Mouse (Mus musculus): ENCODE data around the gene Gabrg3. TPM values are rescaled to one million over a fixed set of nuclear protein-coding genes. Genes with fewer than 3 reads are reported as not detected.

Gabrg3 gene
- total RNA-seq, 2 experiments from 2014 or later = 39.4 to 41.0 TPM

DNA sequence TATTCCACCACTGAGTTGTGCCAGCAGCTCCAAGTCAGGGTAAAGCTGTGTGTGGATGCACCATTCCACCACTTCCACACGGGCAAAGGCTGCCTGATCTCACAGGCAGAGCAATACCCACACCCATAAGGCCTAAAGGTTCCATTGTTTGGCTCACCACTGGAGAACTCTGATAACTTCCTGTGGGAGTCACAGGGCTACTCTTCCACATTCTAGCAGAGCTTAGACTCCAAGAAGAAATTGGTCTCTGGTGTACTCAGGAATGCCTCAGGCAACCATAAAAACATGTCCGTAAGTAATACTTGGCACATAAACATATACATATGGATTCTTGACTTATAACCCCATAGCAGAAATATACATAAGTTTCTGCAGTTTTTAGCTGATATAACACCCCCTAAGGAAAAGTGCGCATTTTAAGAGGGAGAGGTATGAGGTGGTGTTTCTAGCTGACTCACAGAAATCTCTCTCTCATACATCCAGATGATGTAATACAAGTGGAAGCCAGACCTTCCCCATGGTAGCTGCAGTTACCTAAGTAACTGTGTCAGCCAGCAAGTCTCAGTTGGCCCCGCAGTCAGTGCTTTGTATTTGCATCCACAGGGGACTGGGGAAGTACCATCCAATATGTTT lies 248.8 kb downstream of the Gabrg3 start:
- DNase-seq (ENCODE audit: extremely low spot score in 1 of 2, low spot score in 2 of 2) = no peak
- intact Hi-C loops (cut with DNase I) = no loop called here

- intact Hi-C loops (cut with DNase I) = no loop called here
- no peak for DNase-seq (ENCODE audit: extremely low spot score in 1 of 2, low spot score in 2 of 2)
Measured at GRCm38 (mm10) chr7:57133009-57133408, 254.0 kb downstream of the Gabrg3 start.

DNA sequence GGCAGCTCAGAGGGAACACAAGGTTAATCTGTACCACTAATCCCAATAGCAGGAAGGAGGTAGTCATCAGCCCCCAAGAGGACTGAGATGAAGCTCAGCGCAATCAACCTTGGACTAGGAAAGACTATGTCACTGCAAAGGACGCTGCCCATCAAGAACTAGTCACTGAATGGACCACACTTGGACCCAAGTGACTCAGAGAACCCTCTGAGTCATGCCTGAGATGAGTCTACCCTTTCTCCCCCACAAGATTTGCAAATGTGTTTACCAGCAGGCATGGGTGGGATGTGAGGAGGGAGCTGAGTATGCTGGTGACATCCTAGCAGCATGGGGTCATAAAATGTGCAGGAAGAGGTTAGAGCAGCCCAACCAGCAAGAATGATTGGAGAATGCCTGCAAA lies 254.5 kb downstream of the Gabrg3 start:
- DNase-seq (ENCODE audit: extremely low spot score in 1 of 2, low spot score in 2 of 2) = no peak
- intact Hi-C loops (cut with DNase I) = no loop called here

DNA sequence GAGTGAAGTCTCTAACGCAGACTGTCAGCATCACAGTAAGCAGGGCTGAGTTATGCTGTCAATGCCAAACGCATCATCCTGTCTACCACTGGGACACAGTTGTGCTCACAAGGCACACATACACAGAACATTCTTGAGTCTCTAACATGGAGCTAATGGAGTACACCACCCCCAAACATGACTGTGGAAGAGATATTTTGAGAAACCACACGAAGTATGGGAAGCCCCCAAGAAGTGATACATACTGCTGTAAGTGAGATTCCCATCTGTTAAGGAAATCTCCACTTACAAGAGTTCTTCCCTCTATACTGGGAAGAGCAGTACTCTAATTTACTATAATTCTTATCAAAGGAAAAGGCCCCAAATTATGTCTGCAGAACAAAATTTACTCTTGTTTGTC lies 286.9 kb downstream of the Gabrg3 start:
- DNase-seq (ENCODE audit: extremely low spot score in 1 of 2, low spot score in 2 of 2) = peak in 1 of 2 experiments; percentile 4
- intact Hi-C loops (cut with DNase I) = no loop called here

- no peak for DNase-seq (ENCODE audit: extremely low spot score in 1 of 2, low spot score in 2 of 2)
- intact Hi-C loops (cut with DNase I) = no loop called here
Measured at GRCm38 (mm10) chr7:57082071-57082470, 304.9 kb downstream of the Gabrg3 start.

DNA sequence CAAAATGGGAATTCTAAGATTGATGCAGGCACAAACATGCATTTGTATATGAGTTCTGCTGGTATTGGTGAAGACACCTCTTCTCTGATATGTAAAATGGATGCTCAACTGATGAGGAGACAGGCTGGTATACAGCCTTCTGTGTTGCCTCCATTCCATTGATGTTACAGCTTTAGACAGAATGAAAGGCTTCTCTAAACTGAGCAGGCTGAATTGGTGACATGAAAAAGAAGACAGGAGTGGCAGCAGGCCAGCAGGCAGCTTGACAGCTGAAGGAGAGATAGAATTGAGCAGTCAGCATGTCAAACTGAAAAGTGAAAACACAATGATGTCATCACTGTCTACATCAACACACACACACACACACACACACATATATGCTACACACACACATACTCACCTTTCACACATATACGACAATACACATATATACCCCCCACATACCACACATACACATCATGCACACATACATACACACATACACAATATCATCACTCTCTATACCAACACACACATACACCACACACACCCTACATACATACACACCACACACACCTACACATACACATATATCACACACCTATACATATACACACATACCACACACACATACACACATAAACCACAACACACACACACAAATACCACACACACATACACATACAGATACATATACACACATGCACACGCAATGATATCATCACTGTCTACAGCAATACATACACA lies 315.4 kb downstream of the Gabrg3 start:
- intact Hi-C loops (cut with DNase I) = no loop called here
- peak; percentile 26 to 31 for DNase-seq (ENCODE audit: extremely low spot score in 1 of 2, low spot score in 2 of 2)

GRCm38 (mm10) chr7:57065398-57065797 lies 321.6 kb downstream of the Gabrg3 start:
- intact Hi-C loops (cut with DNase I) = no loop called here
- DNase-seq (ENCODE audit: extremely low spot score in 1 of 2, low spot score in 2 of 2) = no peak

DNA sequence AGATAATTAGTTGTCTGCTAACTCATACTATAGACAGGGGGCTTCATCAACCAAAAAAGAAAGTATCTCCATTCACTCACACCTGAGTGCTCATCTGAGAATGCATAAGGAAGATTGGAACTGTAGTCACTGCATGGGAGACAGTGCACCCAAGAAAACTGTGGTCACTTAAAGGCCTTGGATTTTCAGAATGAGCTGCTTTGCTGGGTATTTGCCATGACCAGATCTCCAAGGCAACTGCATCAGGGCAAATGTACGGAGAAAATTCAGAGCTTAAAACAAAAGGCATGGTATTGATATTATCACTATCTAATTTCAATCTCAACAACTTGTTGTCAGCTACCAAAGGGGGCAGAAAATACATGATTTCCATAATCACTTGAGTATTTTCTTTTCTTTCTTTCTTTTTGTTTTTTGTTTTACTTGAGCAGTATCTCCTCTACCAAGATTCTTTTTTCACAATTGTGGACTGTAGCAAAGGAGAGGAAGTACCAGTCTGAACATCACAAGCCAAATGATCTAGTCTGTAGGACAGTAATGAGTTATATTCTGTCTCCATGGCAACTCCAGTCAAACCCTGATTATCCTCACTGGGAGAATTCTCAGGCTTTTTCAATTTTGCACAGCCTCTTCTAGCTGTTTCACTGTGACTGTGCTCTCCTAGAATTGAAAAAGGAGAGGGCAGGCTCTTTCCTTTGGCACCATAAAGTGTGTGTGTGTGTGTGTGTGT lies 335.9 kb downstream of the Gabrg3 start:
- intact Hi-C loops (cut with DNase I) = no loop called here
- DNase-seq (ENCODE audit: extremely low spot score in 1 of 2, low spot score in 2 of 2) = peak in 1 of 2 experiments; percentile 27

DNA sequence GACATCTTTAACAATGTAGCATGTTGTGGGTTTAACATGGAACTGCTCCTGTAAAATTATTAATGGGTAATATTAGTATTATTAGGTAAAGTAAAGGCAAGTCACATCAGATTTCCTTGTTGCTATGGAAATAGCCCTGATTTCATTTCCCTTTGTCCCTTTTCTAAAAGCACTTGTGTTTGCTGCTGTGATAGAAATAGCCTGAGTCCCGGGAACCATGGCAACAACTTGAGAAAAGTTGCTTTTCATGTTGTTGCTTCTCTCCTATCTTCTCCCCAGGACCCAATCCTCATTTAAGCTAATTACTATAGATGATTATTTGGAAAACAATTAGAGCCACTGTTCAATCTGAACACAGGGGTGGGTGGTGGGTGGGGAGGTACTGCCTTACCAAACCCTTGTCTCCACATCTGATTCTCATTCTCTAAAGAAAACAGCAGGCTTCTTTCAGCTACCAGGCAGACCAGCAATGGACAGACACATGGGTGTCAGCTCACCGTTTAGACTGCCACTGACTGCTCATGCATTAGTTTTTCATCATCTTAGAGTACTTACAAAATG lies 349.0 kb downstream of the Gabrg3 start:
- DNase-seq (ENCODE audit: extremely low spot score in 1 of 2, low spot score in 2 of 2) = peak in 1 of 2 experiments; percentile 23

GRCm38 (mm10) chr7:57000585-57001261 lies 386.3 kb downstream of the Gabrg3 start:
- DNase-seq (ENCODE audit: extremely low spot score in 1 of 2, low spot score in 2 of 2) = no peak
- intact Hi-C loops (cut with DNase I) = no loop called here

More for the DNA sequence above, 349.0 kb downstream of the Gabrg3 start:
- intact Hi-C loops (cut with DNase I) = no loop called here

DNA sequence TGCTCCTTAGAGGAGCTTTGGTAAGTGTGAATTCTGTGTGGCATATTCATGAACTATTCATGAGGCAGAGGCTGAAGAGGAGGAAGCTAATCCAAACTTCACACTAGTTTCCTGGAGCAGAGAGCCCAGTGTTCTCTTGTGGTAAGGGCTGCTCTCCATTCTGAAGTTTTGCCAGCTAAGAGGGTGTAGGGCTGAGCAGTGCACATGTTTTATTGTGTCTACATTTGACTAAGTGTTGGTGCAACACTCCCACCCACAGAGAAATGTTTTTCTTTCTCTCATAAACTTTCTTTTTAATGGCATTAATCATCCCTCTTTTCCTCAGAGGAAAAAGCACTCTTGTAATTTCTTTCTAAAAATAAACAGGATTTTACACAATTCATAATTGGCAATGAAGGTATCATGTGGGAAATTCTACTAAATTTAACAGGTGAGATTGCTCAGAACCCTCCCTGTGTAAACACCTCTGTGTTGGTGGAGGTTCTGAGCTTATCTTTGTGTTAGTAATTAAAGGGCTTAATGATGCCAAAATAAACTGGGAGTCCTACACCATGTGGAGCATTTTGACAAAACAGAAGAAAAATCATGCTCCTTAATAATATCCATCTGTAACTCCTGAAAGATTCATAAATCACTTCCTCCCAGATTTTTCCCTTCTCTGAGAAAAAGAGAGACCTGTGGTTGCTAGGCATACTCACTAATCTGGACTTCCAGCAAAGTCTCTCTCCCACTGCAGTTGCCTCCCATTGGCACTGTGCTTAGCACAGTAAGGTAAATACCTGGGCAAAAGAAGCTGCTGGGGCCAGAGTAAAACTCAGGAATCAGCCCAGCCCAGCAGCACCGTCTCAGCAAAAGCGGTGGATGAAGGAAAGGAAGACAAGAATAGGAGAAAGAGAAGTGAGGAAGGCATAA lies 389.0 kb downstream of the Gabrg3 start:
- intact Hi-C loops (cut with DNase I) = no loop called here
- no peak for DNase-seq (ENCODE audit: extremely low spot score in 1 of 2, low spot score in 2 of 2)

DNA sequence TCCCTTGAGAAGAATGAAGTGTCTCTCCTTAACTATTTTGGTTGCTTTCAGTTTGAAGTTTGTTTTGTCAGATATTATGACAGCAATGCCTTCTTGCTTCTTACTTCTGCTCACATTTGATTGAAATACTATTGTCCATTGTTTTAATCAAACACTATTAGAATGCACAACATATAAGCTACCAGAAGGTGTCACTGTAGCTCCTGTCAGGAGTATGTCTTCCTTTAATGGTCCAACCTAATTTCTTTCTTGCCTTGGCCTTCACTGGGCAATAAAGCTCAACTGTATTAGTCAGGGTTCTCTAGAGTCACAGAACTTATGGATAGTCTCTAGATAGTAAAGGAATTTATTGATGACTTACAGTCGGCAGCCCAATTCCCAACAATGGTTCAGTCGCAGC lies 440.6 kb downstream of the Gabrg3 start:
- intact Hi-C loops (cut with DNase I) = loop anchor here (5.0 to 10.0 kb wide), 3 partner anchors 436 to 652 kb away; no protein-coding TSS in a partner anchor

DNA sequence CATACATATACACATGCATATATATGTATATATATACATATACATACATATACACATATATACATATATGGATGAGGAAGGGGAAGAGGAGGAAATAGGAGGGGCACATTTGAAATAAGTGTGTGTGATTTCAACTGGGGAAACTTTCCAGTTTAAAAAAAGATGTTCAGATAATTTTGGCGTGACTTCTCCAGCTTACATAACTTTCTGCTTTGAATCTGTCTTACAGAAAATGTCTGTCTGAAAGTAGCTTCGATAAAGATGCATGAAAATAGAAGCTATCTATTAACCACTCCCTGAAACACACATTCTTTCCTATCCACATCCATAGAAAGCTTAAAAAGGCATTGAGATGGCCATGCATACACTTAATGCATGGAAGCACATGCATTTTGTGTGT lies 445.4 kb downstream of the Gabrg3 start:
- intact Hi-C loops (cut with DNase I) = loop anchor here (10.0 kb wide), 1 partner anchor 647 kb away; no protein-coding TSS in a partner anchor
- no peak for DNase-seq (ENCODE audit: extremely low spot score in 1 of 2, low spot score in 2 of 2)

More for the DNA sequence above, 440.6 kb downstream of the Gabrg3 start:
- peak in 1 of 2 experiments; percentile 14 for DNase-seq (ENCODE audit: extremely low spot score in 1 of 2, low spot score in 2 of 2)

- no peak for DNase-seq (ENCODE audit: extremely low spot score in 1 of 2, low spot score in 2 of 2)
- intact Hi-C loops (cut with DNase I) = no loop called here
Measured at GRCm38 (mm10) chr7:56938020-56938419, 449.0 kb downstream of the Gabrg3 start.

DNA sequence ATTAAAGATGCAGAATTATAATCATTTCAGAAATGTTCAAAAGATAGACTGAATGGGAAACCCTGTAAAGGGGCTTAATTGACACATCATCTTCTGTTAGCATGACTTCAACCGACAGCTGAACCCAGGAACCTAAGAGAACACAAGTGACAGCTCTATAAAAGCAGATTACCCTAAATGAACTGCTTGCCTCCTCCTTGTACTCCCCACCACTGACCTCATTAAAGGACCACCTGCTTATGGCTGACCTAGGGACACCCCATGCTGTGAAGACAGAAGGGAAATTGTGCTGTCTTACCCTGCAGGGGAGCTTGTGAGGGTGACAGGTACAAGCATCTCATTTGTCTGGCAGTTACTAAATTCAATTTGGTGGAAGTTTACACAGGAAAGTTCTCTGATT lies 467.5 kb downstream of the Gabrg3 start:
- intact Hi-C loops (cut with DNase I) = no loop called here
- DNase-seq (ENCODE audit: extremely low spot score in 1 of 2, low spot score in 2 of 2) = no peak

DNA sequence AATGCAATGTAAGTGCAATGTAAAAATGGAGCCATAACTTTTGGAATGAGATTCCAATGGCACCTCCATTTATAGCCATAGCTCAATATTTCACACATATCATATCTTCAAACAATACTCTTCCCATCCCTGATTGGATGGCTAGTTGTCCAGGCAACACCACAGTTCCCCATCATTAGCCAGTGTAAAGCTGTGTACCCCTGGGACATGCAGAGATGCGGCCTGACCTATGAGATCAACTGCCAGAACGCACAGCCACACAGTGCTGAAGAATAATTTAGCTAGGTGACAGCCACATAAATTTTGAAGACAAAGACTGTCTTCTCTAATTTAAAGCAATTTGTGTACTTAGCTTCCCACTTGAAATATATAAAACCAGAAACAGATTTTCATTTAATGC lies 472.1 kb downstream of the Gabrg3 start:
- intact Hi-C loops (cut with DNase I) = no loop called here
- DNase-seq (ENCODE audit: extremely low spot score in 1 of 2, low spot score in 2 of 2) = no peak

GRCm38 (mm10) chr7:56899762-56900161 lies 487.2 kb downstream of the Gabrg3 start:
- intact Hi-C loops (cut with DNase I) = no loop called here
- DNase-seq (ENCODE audit: extremely low spot score in 1 of 2, low spot score in 2 of 2) = no peak

All from left cerebral cortex, postnatal 10 days (tissue).